Mouse (Mus musculus): ENCODE measurements around the gene Fam129b. TPM values are rescaled to one million over a fixed set of nuclear protein-coding genes. Genes with fewer than 3 reads are reported as not detected.
A peak's percentile ranks its signal among the peaks of the same experiment; 100 is the strongest.
"Not testable (repeated sequence)": the region's sequence is repeated elsewhere in the genome, so short reads cannot be mapped to it uniquely, and the experiment has no call there.

The Fam129b gene
- 10 to 100 TPM; 55.1 to 63.3 TPM for total RNA-seq (2021)

DNA sequence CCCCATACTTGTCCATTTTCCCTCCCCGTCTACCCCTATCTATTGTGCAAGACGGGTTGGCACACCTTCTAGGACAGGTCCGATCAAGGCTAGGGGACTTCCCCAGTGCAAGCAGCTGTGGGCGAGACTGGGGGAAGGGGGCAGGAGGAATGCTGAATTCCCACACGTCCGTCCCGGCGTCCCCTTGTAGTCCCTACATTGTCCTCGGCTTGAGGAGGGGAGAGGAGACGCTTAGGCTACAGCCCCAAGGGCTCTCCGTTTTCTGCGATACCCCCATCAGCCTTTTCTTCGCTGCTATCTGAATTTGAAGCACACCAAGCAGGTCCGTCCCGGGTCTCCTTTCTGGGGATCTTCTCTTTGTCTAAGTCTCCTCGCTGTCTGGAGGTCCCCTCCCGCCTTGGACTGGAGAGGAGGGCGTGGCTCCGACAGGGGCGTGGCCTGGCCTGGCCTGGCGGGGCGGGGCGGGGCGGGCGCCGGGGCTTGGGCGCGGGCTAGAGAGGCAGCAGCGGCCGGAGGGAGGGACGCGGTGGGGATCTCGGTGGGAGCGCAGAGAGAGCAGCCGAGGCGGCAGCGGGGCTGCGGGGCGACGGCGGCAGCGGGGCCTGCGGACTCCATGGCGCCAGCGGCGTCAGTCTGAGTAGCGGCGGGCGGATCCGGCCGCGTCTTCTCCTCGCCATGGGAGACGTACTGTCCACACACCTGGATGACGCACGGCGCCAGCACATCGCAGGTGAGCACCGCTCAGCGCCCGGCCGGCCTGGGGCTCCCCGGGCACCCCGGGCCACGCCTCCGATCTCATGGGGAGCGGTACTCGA is at the start of gene Fam129b:
Gene Fam129b, plus strand, starts transcription at position 440 of the 815 bp plus-strand sequence.
- intact Hi-C loops (cut with DNase I), result no loop called here
- peak; percentile 96 for DNase-seq

DNA sequence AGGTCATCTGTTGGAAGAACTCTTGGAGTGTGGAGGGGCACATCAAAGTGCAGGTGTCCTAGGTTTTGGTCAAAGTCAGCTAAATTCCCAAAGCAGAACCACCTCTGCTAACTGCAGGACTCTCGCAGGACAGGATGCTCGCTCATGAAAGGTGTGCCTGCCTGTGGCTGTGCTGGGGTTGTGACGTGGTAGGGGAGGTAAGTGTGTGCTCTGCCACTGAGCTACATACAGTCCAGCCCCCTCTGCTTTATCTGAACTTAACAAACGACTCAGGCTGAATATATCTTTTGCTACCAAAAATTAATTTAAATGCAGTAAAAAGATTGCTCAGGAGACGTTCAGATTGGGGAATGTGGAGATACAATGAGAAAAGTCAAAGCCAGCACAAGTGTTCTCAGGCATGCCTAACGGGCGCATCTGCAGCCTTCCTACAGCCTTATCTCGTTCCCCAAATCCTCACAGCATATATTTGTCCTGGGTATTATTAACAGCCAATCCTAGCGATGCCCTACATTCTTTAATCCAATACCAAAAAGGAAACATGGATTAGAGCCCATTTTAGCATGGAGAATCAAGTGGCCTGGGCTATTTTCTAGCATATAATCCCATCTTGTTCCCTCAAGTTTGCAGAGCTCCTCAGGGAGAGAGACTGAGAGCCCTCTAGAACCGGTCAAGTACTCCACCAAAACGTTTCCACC is 46.8 kb upstream of the Fam129b start:
- DNase-seq, result no peak
- intact Hi-C loops (cut with DNase I), result no loop called here

DNA sequence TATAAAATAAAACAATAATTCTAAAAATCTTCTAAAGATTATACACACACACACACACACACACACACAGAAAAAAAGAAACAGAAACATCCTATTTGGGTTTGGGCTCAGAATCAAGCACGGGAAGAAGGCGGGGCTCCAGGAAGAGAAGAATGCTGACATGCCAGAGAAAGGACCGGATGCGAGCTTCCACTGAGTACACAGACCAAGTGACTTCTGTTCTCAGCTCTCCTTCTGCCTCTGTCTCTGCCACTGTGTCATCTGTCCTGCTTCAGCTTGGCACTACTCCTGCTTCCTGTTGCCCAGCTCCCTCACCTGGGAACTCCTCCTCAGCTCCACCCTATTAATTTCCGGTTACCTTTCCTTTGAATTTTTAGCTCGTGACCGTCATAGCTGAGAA is 41.4 kb upstream of the Fam129b start:
- DNase-seq, result no peak
- intact Hi-C loops (cut with DNase I), result no loop called here

DNA sequence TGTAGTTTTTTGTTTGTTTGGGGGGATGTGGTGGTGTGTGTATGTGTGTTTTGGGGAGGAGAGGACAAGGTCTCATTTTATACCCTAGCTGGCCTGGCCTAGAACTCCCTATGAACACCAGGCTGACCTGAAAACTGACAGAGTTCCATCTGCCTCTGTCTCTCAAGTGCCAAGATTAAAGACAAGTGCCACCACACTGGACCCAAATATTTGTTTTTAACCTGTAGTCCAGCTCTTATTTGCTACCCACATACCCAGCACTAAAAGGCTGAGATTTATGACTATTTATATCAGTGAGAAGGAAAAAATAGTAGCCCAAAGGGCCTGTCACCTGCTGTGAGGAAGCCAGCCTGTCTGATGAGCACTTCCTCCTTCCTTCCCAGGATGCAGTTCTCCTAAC is 40.3 kb upstream of the Fam129b start:
- intact Hi-C loops (cut with DNase I), result no loop called here

DNA sequence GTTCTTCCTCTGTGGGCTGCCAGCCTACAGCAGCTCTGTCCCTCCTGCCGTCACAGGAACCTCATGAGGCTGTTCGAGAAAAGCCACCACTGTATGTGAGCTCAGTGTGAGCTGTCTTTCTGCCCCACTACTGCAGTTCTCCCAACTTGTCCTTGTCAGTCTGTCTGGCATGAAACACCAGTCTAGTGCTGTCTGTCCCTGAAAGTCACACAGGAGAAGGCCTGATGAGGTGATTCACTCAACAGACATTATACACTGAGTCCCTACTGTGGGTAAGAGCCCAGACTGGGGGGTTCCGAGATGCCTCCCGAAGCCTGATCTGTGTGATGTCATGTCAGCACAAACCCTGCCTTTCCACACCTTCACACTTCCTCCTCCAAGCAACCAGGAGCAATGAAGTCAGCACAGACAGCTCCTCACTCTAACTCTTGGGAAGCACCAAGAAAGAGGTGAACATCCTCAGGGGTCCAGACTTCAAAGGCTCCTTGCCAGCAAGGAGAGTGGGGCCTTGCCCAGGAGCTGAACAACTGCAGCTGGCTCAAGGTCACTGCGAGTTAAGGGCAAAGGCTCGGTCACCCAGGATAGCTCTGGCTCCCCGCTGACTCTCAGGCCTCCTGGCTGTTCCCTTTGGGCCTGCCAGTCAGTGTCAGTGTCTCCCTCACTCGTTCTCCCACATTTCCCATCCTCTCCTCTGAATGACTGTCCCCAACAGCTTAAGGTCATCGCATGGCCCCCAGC is 37.6 kb upstream of the Fam129b start:
- no peak for DNase-seq
- intact Hi-C loops (cut with DNase I), result no loop called here

More for the DNA sequence above, 40.3 kb upstream of the Fam129b start:
- no peak for DNase-seq

DNA sequence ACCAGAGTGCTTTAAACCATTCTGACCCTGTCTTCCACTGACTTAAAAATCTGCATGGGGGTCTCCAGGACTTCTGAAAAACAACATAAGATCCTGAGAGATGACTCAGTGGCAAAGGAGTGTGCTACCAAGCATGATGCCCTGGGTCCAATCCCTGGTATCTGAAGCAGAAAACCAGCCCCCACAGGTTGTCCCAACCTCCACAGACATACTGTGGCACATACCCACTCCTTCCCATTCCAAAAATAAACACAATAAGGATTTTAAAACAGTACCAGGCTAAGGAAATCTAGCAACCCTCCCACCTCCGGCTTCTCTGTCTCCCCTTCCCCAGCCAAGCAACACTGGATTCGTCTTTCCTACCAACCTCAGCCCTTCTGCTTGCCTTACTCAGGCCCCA is 36.7 kb upstream of the Fam129b start:
- no peak for DNase-seq
- intact Hi-C loops (cut with DNase I), result no loop called here

DNA sequence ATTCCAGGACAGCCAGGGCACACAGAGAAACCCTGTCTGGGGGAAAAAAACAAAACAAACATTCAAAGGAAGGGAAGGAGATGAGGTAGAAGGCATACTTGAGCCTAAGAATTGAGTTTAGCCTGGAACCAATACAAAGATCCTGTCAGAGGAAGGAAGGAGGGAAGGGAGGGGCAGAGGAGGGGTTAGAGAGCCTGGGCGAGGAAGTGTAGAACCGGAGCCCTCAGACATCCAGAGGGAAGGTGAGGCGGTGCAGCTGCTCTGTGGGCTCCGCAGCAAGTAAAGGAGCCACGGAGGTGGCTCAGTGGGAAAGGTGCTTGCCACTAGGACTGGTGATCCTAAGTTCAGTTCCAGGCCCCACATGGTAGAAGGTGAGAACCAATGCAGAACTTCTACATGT is 34.8 kb upstream of the Fam129b start:
- no peak for DNase-seq

DNA sequence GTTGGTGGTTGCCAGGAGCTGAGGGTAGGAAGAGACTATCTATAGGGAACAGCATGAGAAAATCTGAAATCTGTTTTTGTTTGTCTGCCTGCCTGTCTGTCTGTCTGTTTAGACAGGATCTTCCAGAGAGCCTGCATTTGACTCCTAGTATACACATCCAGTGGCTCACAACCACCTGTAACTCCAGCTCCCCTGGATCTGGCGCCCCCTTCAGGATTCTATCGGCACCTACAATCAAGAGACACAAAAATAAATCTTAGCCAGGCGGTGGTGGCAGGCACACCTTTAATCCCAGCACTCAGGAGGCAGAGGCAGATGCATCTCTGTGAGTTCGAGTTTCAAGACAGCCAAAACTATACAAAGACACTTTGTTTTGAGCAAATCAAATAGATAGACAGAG is 33.4 kb upstream of the Fam129b start:
- DNase-seq, result no peak
- intact Hi-C loops (cut with DNase I), result no loop called here

More for the DNA sequence above, 34.8 kb upstream of the Fam129b start:
- intact Hi-C loops (cut with DNase I), result no loop called here

DNA sequence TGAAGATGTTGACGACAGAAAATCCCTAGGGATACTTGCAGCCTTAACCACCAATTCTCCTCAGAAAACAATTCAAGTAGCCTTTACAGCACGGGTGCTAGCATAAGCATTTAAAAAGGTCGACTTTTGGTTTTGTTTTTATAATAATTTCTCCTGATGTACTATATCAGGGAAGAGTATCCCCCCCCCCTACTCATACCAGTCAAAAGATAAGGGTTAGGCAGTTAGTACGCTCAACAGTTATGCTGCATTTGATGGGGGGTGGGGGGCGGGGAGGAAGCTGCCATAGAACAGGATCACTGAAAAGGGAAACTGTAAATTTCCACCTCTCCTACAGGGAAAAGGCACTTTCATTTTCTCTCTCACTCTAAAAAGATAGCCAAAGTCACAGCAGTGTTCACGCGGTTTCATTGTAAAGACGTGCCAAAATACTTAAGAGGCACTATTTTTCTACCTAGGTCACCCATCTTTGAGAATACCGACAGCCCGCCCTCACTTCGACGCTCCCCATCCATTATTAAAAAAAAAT is 30.3 kb upstream of the Fam129b start:
- intact Hi-C loops (cut with DNase I), result loop anchor here (5.0 kb wide), 1 partner anchor 133 kb away; the partner anchor contains the start of gene Cdk9
- DNase-seq, result no peak

DNA sequence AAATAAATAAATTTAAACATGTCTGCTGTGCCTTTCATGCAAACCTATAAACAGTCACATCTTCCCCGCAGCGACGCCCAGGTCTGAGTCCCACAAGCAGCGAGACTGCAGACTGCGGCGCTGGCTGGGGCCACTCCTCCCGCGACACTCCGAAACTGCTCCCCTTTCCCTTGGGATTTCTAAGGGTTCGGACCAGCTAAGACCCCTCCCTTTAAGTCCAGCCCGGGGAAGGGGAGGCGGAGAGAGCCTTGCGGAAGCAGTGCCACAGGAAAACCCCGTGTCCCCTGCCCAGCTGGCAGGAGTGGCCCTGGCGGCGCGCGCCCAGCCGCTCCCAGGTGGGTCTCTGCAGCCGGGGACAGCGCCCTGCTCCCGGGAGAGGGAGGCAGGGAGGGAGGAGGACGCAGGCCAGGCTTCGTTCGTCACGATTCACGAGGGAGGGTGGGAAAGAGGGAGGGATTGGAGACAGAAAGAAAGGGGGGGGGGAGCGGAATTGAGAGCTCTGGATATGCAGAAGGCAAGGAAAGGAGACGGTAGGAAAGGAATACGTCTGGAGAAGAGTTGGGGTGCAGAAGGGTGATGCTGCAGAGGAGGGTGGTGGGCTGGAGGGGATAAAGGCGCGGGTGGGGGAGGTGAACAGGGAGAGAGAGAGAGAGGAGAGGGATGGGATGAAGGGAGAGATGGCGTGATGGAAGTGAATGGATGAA is 29.7 kb upstream of the Fam129b start:
- DNase-seq, result peak; percentile 66
- intact Hi-C loops (cut with DNase I), result loop anchor here (5.0 kb wide), 1 partner anchor 134 kb away; the partner anchor contains the start of gene Cdk9

DNA sequence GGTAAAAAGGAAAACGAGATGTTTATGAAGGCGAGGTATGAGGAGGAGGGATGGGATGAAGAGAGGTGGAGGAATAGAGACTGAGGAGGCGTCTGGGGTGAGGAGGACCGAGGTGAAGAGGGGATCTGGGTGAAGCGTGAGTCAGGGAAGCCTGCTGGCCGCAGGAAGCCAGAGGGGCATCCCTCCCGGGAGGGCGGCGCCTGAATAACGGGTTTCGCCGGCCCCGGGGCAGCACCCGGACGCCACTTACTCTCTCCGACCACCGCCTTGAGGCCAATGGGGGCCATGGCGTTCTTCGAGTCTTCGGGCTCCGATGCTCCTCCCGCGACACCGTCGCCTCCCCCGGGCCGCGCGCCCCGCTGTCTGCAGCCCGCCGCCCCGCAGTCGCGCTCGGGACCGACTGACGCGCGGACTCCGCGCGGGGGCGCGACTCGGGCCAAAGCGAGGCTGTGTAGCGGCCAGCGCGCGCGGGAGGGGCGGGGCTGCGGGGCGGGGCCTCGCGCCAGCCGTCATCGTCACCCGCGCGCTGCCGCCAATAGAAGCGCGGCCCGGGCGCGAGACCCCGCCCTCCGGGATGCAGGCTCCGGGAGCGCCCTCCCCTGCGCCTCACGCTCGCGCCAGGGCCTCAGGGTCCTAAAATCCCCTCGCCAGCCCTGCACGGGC is 29.0 kb upstream of the Fam129b start, which contains the start of gene Stxbp1:
Gene Stxbp1, minus strand, starts transcription at position 441 of the 663 bp plus-strand sequence.
- intact Hi-C loops (cut with DNase I), result loop anchor here (5.0 kb wide), 1 partner anchor 135 kb away; the partner anchor contains the start of gene Cdk9
- DNase-seq, result peak; percentile 95

DNA sequence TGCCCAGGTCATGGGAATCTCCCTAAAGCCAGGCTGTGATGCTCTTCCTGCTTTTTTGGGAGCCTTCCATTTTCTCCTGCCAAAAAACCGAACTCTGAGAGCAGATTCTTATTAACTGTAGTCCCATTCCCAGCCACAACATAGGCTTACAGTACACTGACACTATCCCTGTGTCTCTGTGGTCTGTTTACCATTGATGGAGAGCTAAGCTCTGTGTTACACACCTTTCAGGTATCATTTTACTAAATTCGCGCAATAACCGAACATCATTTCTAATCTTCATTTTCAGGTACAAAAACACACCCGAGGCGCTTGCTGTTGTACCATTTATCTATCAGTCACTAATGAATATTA is 28.5 kb upstream of the Fam129b start:
- intact Hi-C loops (cut with DNase I), result loop anchor here (5.0 kb wide), 1 partner anchor 135 kb away; the partner anchor contains the start of gene Cdk9
- DNase-seq, result no peak

DNA sequence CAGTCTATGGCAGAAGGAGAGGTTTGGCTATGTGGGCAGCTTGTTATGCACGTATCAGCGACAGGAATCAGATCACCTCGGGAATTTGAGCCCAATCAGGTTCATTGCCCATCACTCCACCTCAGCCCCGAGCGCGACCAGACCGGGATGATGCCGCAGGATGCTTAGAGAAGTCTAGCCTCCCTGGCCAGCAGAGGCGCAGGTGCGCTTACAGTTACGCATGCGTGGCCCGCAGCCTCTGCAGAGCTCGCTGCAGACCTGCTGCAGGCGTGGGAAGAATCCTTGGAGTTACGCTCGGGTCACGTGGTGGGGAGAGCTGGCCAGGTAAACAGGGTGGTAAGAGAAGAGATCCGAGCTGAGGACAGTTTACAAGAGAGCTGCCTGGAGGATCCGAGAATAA is 23.8 kb upstream of the Fam129b start:
- intact Hi-C loops (cut with DNase I), result loop anchor here (5.0 kb wide), 1 partner anchor 65 kb away; no protein-coding TSS in a partner anchor
- DNase-seq, result peak; percentile 53

DNA sequence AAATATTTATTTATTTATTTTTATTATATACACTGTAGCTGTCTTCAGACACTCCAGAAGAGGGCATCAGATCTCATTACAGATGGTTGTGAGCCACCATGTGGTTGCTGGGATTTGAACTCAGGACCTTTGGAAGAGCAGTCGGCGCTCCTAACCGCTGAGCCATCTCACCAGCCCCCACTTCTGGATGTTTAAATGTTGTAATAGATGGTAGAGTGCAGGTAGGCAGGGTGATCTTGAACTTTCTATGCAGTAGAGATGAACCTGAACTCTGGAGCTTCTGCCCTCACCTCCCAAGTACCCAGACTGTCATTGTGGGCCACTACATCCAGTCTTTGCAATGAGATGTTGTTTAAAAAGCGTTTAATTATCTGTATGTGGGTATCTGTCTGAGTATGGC is 22.2 kb upstream of the Fam129b start:
- intact Hi-C loops (cut with DNase I), result loop anchor here (5.0 kb wide), 1 partner anchor 66 kb away; no protein-coding TSS in a partner anchor

DNA sequence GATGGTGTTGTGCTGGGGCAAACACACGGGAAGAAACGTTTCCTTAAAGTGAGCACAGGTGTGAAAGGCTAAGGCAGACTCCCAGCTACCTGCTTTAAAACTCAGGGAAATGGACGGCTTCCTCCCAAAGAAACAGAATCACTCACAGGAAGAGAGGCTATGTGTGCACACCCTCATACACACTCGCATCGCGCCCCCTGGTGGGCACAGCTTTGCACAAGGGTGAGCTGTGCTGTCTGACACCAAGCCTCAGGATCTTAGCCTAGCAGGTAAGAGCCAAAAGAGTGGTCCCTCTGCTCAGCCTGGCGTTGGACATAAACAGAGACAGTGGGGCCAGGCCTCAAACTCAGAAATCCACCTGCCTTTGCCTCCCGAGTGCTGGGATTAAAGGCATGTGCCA is 21.7 kb upstream of the Fam129b start:
- intact Hi-C loops (cut with DNase I), result loop anchor here (5.0 kb wide), 1 partner anchor 67 kb away; no protein-coding TSS in a partner anchor
- peak; percentile 96 for DNase-seq

More for the DNA sequence above, 22.2 kb upstream of the Fam129b start:
- DNase-seq, result not testable (repeated sequence)

DNA sequence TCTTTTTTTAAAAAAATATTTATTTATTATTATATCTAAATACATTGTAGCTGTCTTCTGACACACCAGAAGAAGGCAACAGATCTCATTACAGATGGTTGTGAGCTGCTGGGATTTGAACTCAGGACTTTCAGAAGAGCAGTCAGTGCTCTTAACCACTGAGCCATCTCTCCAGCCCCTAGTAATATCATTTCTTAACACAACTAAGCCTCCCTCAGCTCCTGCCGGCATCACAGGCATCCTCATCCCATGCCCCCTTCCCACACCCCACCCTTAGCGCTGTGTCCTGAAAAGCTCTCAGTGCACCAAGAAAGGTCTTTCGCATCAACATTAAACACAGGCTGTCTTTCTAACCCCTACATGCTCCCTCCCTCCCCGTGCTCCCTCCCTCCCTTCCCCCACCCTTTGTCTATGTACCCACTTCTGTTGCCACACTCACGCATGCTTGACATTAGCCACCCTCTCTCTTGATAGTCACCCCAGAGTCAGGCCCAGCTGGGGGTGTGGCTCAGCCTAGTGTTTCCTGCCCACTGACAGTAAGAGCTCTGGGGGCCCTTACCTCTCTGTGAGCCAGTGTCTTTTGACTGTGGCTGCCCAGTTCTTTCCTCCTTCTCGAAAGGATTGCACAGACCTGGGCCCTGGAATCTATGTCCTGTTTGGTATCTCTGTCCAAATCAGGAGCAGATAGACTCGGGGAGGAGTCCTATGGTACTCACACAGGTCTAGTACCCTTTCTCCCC is 20.7 kb upstream of the Fam129b start:
- no peak for DNase-seq
- intact Hi-C loops (cut with DNase I), result no loop called here

DNA sequence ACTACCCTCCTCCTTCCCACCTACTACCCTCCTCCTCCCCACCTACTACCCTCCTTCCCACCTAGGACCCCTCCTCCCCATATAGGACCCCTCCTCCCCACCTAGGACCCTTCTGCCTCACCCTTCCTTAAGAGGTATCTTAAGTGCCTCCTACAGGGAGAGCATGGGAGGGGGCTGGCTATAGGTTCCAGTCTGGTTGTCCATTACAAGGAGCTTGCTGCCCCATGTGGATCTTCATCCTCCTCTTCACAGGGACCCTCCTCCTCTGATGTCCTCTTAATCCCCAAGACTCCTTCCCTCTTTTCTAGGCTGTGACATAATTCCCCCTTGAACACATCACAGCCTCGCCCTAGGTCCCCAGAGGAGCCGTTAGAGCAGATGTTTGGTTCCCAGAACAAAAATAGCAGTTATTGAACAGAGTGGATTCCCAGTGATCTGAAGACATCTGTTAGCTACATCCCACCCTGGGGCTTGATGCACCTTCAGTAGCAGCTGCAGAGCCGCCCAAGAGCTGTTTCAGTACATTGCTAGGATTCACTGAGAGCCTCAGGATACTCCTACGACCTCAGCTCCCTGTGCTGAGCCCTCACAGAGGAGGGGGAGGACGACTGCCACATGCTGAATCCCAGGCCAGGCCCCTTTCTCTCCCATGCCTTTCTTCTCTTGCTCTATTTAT is 20.0 kb upstream of the Fam129b start:
- intact Hi-C loops (cut with DNase I), result no loop called here
- DNase-seq, result no peak

DNA sequence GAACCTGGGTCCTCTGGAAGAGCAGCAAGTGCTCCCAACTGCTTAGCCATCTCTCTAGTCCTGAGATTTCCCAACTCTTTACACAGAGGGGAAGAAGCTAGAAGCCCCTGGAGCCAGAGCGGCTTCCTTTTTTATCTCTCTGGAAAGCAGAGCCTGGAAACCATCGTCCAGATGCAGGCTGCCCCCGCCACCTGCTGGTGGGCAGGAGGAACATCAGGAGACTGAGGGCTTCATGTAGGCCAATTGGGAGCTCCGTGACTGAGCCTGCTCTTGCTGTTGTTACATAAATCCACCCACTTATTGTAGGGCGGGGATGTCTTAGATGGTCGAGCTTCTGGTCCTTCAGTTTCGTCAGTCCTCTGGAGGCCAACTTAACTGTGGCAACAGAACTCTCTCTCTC is 18.3 kb upstream of the Fam129b start:
- intact Hi-C loops (cut with DNase I), result no loop called here
- peak; percentile 82 for DNase-seq

Measured in left cerebral cortex, postnatal 4 days (tissue).